In the genomic region with DNA sequence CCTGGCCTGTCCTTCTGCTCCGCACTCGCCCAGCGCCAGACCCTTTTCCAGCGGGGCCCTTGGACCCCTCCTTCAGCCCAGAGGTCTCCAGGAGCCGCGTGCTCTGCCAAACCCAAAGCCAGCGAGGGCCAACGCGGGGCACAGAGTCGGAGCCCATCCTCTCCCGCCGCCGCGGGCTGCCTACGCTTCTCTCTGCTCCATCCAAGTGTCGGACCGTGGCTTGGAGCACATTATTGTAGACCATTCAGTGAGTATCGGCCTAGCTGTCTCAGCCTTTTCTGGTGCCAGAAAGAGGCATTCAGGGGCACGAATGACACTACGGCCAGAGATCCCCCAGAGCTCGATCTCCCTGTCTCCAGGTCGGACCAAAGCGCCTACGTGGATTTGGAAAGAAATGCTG, we compare ENCODE assay signal across 8 mouse cellular contexts. TPM values are rescaled to one million over a fixed set of nuclear protein-coding genes. Genes with fewer than 3 reads are reported as not detected.
DNase-seq lines count a peak whose midpoint lies in the region; ATAC-seq and TF ChIP-seq lines count a peak whose summit lies in the region.

No protein-coding gene starts in this region.

- H3K9ac ChIP-seq in limb, embryonic 13.5 days = peak overlapping the region; percentile 65
- H3K9ac ChIP-seq in stomach, embryonic 16.5 days (ENCODE audit: low read length) = peak overlapping the region; percentile 73

- ATAC-seq in limb, embryonic 13.5 days (ENCODE audit: low FRiP score, low read depth) = no peak
- peak; percentile 6; the same call in 1 of the 2 replicates for ATAC-seq in stomach, embryonic 16.5 days (ENCODE audit: insufficient read depth, low FRiP score)

- 2% methylated on average over 24 of the region's 24 CpGs for WGBS in cerebellum, adult 2 months
- WGBS in limb, embryonic 13.5 days = 1% methylated on average over 24 of the region's 24 CpGs
- 2% methylated on average over 24 of the region's 24 CpGs for WGBS in stomach, embryonic 16.5 days

- H3K27me3 ChIP-seq in cerebellum, adult 2 months (ENCODE audit: control insufficient read depth, insufficient read depth, low read length) = no peaks in the 10 kb centered on the region
- peaks cover 89% of the 10 kb centered on the region for H3K27me3 ChIP-seq in limb, embryonic 13.5 days
- peaks cover 34% of the 10 kb centered on the region for H3K27me3 ChIP-seq in stomach, embryonic 16.5 days (ENCODE audit: control insufficient read depth, insufficient read depth, low read length)

- peak overlapping the region; percentile 79 for H3K27ac ChIP-seq in cerebellum, adult 2 months (ENCODE audit: insufficient read depth, low read length)
- H3K27ac ChIP-seq in limb, embryonic 13.5 days = no peak overlapping the region
- H3K27ac ChIP-seq in stomach, embryonic 16.5 days (ENCODE audit: low read length) = peak overlapping the region; percentile 19; the same call in 1 of the 2 replicates

- no peak for DNase-seq in cerebellum, adult 2 months
- DNase-seq in cerebellum, adult 11-12 months = no peak
- DNase-seq in right cerebral cortex, postnatal 14 days = peak; percentile 49
- no peak for DNase-seq in right cerebral cortex, postnatal 25 days
- no peak for DNase-seq in spleen, postnatal 4 days (ENCODE audit: low spot score in 2 of 2)
- no peak for DNase-seq in lung, postnatal 25 days (ENCODE audit: low spot score)

- peak overlapping the region; percentile 97 for H3K4me2 ChIP-seq in limb, embryonic 13.5 days (replicated peaks)
- H3K4me2 ChIP-seq in stomach, embryonic 16.5 days (ENCODE audit: low read depth, low read length) = peak overlapping the region; percentile 80

- H3K36me3 ChIP-seq in limb, embryonic 13.5 days = no peaks in the 10 kb centered on the region
- no peaks in the 10 kb centered on the region for H3K36me3 ChIP-seq in stomach, embryonic 16.5 days (ENCODE audit: control insufficient read depth, insufficient read depth, low read length)

- TF ChIP-seq CTCF in cerebellum, adult 2 months (IDR thresholded peaks at IDR 0.05; ENCODE audit: borderline replicate concordance, insufficient read depth, low read depth, low read length) = no peak

- no peak for TF ChIP-seq POLR2A in cerebellum, adult 2 months (IDR thresholded peaks at IDR 0.05; ENCODE audit: borderline replicate concordance, insufficient read depth, low read length)

- H3K9me3 ChIP-seq in limb, embryonic 13.5 days = no peaks in the 10 kb centered on the region
- no peaks in the 10 kb centered on the region for H3K9me3 ChIP-seq in stomach, embryonic 16.5 days (replicated peaks; ENCODE audit: control insufficient read depth, low read length)

- H3K4me1 ChIP-seq in cerebellum, adult 2 months (ENCODE audit: control insufficient read depth, insufficient read depth, low read length) = peaks cover 36% of the 10 kb centered on the region
- peaks cover 9% of the 10 kb centered on the region for H3K4me1 ChIP-seq in limb, embryonic 13.5 days
- peaks cover 5% of the 10 kb centered on the region; the same call in 1 of the 2 replicates for H3K4me1 ChIP-seq in stomach, embryonic 16.5 days (ENCODE audit: control insufficient read depth, insufficient read depth, low read length)

- peak overlapping the region; percentile 76 for H3K4me3 ChIP-seq in cerebellum, adult 2 months (replicated peaks; ENCODE audit: insufficient read depth, low read depth, low read length)
- H3K4me3 ChIP-seq in limb, embryonic 13.5 days = peak overlapping the region; percentile 53
- peak overlapping the region; percentile 51 for H3K4me3 ChIP-seq in stomach, embryonic 16.5 days (replicated peaks; ENCODE audit: low read length)

RNA-seq across cellular contexts. Expression of gene Adcyap1r1, which starts 0.6 kb away (rescaled TPM):
- 71.6 and 77.6 TPM in 2 replicates for polyA plus RNA-seq in cerebellum, adult 2 months (2012; rRNA removed)
- 1.4 TPM in 2 replicates for polyA plus RNA-seq in limb, embryonic 13.5 days (2015; fragmentation: Nextera tagmentation; extraction: Ambion mirVana)
- polyA plus RNA-seq in stomach, embryonic 16.5 days (2015; fragmentation: Nextera tagmentation; extraction: Ambion mirVana) = 8.8 and 8.9 TPM in 2 replicates
